Mouse (Mus musculus) midbrain, embryonic 16.5 days (tissue): ENCODE results near the gene Amph. TPM values are rescaled to one million over a fixed set of nuclear protein-coding genes. Genes with fewer than 3 reads are reported as not detected.

Experiments used
- ATAC-seq: fragments of 200-750 bp; cut with Nextera tagmentation; 2 replicates; pipeline ENCODE4 v1.8.0; 2017; ENCODE audit warnings: moderate TSS enrichment
- H3K27ac ChIP-seq: fragments of 300-500 bp; sonication (generic); 2 replicates; pipeline ENCODE4 v1.5.1; 2014; ENCODE audit warnings: mild to moderate bottlenecking, low read length, mixed read lengths
- H3K27me3 ChIP-seq: fragments of 300-500 bp; sonication (generic); 2 replicates; pipeline ENCODE4 v1.6.1; 2014; ENCODE audit warnings: low read depth, low read length, mixed read lengths; ENCODE audit not compliant: control insufficient read depth, insufficient read depth
- H3K36me3 ChIP-seq: fragments of 300-500 bp; sonication (generic); 2 replicates; pipeline ENCODE4 v1.6.1; 2014; ENCODE audit warnings: mild to moderate bottlenecking, low read length, moderate library complexity, mixed read lengths; ENCODE audit not compliant: control insufficient read depth, insufficient read depth
- H3K4me1 ChIP-seq: fragments of 300-500 bp; sonication (generic); 2 replicates; pipeline ENCODE4 v1.6.1; 2014; ENCODE audit warnings: mild to moderate bottlenecking, low read length, mixed read lengths; ENCODE audit not compliant: control insufficient read depth, insufficient read depth
- H3K4me2 ChIP-seq: fragments of 300-500 bp; sonication (generic); 2 replicates; pipeline ENCODE4 v1.6.1; 2014; ENCODE audit warnings: mild to moderate bottlenecking, low read length, mixed read lengths
- H3K4me3 ChIP-seq: fragments of 300-500 bp; sonication (generic); 2 replicates; pipeline ENCODE4 v1.5.1; 2014; ENCODE audit warnings: low read depth, mild to moderate bottlenecking, low read length, moderate library complexity, mixed read lengths
- H3K9ac ChIP-seq: fragments of 300-500 bp; sonication (generic); 2 replicates; pipeline ENCODE4 v1.6.1; 2014; ENCODE audit warnings: low read depth, low read length, mixed read lengths
- H3K9me3 ChIP-seq: fragments of 300-500 bp; sonication (generic); replicated peaks from 2 replicates; pipeline ENCODE4 v1.6.1; 2014; ENCODE audit warnings: mild to moderate bottlenecking, low read length, mixed read lengths; ENCODE audit not compliant: control insufficient read depth, poor library complexity, severe bottlenecking
- WGBS: fragments of 180-500 bp; shearing (Covaris S2); extraction: QIAGEN DNeasy Blood & Tissue Kit; methylation state at CpG from one replicate; pipeline ENCODE4 v1.1.7; 2014; 5-methylcytosine and 5-hydroxymethylcytosine counted together
- polyA plus RNA-seq: library from polyadenylated mRNA; unstranded; fragments of >200 nt; fragmentation: Nextera tagmentation; extraction: Ambion mirVana; gene quantifications from 2 replicates; pipeline ENCODE4 v1.2.1, GENCODE M21; 2015

Amph gene
- polyA plus RNA-seq, 1 experiment from 2014 or later: 67.8 TPM

DNA sequence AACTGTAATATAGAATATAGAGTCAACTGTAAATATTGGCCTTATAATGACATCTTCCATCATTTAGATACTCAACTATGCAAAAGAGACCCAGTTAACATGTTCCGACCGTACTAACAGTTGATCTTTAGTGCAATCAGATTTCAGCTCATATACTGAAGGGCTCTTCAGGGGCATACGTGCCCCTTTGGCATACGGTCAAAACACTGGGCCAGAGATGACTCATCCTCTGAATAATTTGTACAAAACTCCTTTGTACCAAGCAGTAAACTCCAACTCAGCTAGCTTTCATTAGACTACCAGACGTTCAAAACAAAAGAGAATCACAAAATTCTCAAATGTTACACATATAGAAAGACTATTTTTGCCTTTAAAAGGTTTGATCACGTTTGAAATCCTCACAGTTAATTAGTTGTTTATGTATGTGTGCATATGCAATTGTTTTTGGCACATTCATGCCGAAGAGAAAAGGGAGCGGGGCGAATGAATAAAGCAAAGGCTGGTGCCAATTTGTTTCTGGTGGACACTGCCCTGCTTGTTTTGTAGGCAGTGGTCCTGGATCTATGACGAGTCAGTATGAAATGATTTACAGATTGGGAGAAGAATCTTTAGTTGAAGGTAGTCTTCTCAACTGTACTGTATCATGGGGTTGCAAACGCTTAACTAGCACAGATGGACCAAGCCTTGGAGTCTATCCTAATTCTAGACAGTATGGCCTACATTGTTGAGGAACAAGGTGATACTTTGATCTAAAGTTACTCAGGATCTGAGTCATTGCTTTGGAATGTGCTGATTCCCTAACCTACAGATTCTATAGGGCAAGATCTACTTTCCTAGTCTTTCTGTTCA lies 8.3 kb downstream of the Amph start:
- Histone ChIP-seq H3K9me3 (no peaks in the 10 kb centered on the region), H3K9ac (no peak overlapping the region), H3K36me3 (no peaks in the 10 kb centered on the region), H3K4me1 (no peaks in the 10 kb centered on the region), H3K4me2 (no peak overlapping the region), H3K27me3 (no peaks in the 10 kb centered on the region), H3K4me3 (no peak overlapping the region), H3K27ac (no peak overlapping the region)
- ATAC-seq: no peak
- 81% methylated on average over 11 of the region's 11 CpGs for WGBS

DNA sequence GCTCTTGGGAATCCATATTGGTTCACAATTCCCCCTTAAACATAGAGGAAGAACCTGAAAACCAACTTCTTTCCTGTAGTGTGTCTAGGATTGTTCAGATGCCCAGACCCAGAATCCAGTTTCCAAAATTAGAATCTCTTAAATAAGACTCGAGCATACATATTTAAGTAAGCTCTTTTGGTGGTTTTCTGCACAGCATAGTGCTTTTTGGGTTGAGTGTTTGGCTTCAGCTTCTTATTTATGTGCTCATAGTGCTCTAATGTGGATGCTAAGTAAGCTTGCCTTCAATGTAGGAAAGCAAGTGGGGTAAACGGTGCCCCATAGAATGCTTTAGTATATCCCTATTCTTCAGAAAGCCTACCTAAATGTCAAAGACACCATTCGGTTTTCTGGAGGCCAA lies 9.0 kb downstream of the Amph start:
- Histone ChIP-seq H3K9ac (no peak overlapping the region), H3K4me1 (no peaks in the 10 kb centered on the region), H3K27ac (no peak overlapping the region), H3K36me3 (no peaks in the 10 kb centered on the region), H3K4me3 (no peak overlapping the region), H3K9me3 (no peaks in the 10 kb centered on the region), H3K27me3 (no peaks in the 10 kb centered on the region), H3K4me2 (no peak overlapping the region)
- 84% methylated on average over 3 of the region's 3 CpGs for WGBS
- no peak for ATAC-seq

DNA sequence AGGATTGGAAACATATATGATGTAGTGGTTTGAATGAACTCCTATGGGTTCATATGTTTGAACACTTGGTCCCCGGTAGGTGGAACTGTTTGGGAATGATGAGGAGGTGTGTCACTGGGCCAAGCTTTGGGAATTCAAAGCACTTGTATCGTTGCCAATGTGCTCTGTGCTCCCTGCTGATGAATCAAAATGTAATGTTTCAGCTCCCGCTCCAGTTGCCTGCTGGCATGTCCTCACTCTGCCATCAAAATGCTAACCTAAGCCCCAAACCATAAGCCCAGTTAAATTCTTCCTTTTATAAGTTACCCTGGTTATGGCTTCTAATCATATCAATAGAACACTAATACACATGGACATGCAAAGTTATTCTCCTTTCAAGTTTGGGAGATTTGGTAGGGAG lies 24.6 kb downstream of the Amph start:
- no peaks in the 10 kb centered on the region for H3K9me3 ChIP-seq
- H3K36me3 ChIP-seq: peaks cover 5% of the 10 kb centered on the region; the same call in 1 of the 2 replicates
- WGBS: 85% methylated on average over 3 of the region's 3 CpGs
- no peak for ATAC-seq
- H3K27me3 ChIP-seq: no peaks in the 10 kb centered on the region
- H3K27ac ChIP-seq: no peak overlapping the region
- no peak overlapping the region for H3K4me3 ChIP-seq
- no peaks in the 10 kb centered on the region for H3K4me1 ChIP-seq
- no peak overlapping the region for H3K4me2 ChIP-seq
- H3K9ac ChIP-seq: no peak overlapping the region

DNA sequence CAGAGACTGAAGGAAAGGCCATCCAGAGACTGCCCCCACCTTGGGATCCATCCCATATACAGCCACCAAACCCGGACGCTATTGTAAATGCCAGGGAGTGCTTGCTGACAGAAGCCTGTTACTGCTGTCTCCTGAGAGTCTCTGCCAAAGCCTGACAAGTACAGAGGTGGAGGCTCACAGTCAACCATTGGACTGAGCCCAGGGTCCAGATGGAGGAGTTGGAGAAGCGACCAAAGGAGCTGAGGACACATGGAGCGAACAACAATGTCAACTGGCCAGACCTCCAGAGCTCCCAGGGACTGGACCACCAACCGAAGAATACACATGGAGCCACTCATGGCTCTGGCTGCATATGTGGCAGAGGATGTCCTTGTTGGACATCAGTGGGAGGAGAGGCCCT lies 26.3 kb downstream of the Amph start:
- H3K4me1 ChIP-seq: no peaks in the 10 kb centered on the region
- no peak overlapping the region for H3K9ac ChIP-seq
- no peak overlapping the region for H3K4me2 ChIP-seq
- no peak overlapping the region for H3K4me3 ChIP-seq
- H3K9me3 ChIP-seq: no peaks in the 10 kb centered on the region
- no peaks in the 10 kb centered on the region for H3K27me3 ChIP-seq
- H3K27ac ChIP-seq: no peak overlapping the region
- ATAC-seq: no peak
- WGBS: 93% methylated on average over 5 of the region's 5 CpGs
- peaks cover 5% of the 10 kb centered on the region; the same call in 1 of the 2 replicates for H3K36me3 ChIP-seq

DNA sequence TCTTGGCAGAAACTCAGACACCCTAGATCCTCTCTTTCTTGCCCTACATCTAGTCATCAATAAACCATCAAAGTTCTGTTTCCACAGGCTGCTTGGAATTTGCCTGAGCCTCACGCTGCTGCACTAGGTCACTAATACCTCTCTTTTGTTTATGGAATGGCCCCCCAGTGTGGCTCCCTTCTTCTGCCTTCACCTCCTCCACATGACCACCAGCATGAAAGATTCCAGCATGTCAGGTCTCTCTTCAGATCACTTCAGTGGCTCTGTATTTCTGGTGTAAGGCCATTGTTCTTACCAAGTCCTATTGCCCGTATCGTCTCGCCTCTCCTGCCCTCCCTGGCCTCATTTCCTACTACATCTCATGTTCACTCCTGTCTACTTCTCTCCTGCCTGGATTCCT lies 39.3 kb downstream of the Amph start:
- no peak for ATAC-seq
- Histone ChIP-seq H3K4me2 (no peak overlapping the region), H3K27me3 (no peaks in the 10 kb centered on the region), H3K27ac (no peak overlapping the region), H3K36me3 (no peaks in the 10 kb centered on the region), H3K4me3 (no peak overlapping the region), H3K9ac (no peak overlapping the region), H3K9me3 (no peaks in the 10 kb centered on the region), H3K4me1 (0 out of 2 replicates have a peak, but pooled peaks cover 4% of the 10 kb centered on the region)
- WGBS: 32% methylated on average over 4 of the region's 4 CpGs

DNA sequence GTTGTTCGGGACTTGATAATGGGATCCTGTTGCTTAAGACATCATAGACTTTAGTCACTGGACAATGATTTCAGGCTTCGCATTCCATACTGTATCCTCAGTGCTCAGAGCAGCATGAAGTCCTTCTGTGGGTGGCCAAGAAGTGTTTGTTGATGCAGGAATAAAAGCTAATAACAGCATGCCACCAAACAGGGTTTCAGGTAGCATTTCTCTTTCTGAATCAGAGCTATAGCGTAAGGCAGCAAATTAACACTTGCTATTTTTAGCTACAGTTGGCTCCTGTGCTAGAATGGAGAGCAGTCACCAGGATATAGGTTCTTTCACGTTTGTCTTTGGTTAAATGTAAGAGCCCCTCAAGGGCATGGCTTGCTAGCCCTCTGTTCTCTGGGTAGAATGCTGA lies 40.3 kb downstream of the Amph start:
- Histone ChIP-seq H3K4me1 (0 out of 2 replicates have a peak, but pooled peaks cover 4% of the 10 kb centered on the region), H3K9me3 (no peaks in the 10 kb centered on the region), H3K27ac (no peak overlapping the region), H3K9ac (no peak overlapping the region), H3K4me3 (no peak overlapping the region), H3K4me2 (no peak overlapping the region), H3K36me3 (no peaks in the 10 kb centered on the region), H3K27me3 (no peaks in the 10 kb centered on the region)
- no peak for ATAC-seq
- 55% methylated on average over 4 of the region's 4 CpGs for WGBS

DNA sequence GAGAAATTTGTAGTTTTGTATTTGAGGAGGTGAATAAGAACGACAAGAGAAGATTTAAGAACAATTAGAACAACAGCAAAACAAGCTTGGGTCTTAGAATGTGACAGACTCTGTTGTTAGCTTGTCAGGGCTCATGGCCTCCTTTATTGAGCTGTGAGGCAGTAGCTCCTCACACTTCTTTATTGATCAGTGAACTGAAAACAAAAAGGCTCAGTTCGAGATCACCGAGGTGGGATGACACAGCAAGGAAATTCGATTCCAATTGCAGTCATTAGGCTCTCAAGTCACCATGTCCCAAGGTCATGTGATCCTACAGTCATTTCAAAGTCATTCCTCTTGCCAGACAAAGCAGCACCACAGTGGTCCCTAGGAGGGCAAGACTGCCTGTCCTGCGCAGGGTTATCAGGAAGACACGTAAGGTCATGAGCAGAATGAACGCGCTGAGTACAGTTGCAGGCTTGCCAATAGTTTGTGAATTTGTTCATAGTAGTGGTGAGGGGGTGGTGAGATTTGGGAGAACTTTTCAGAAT lies 41.2 kb downstream of the Amph start:
- WGBS: 43% methylated on average over 8 of the region's 8 CpGs
- ATAC-seq: no peak
- no peaks in the 10 kb centered on the region for H3K27me3 ChIP-seq
- H3K36me3 ChIP-seq: no peaks in the 10 kb centered on the region
- H3K4me1 ChIP-seq: 0 out of 2 replicates have a peak, but pooled peaks cover 4% of the 10 kb centered on the region
- H3K9me3 ChIP-seq: no peaks in the 10 kb centered on the region
- H3K4me3 ChIP-seq: no peak overlapping the region
- no peak overlapping the region for H3K9ac ChIP-seq
- H3K4me2 ChIP-seq: no peak overlapping the region
- no peak overlapping the region for H3K27ac ChIP-seq

DNA sequence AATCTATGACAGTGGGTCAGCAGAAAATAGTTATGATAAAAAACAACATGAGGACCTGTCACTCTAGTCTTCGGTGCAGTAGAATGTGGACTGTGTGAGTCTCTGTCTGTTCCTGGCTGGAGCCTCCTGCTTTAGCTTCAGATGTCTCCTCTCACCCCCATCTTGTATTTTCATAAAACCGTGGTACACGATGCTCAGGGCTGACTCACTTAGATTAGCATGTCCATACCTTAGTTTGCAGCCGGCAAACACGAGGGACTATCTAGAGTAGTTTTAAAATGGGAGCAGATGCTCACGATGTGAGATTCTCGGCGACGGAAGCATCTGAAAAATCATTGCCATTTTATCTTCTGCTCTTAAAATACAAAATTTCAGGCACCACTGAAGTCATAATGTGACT lies 54.5 kb downstream of the Amph start:
- ATAC-seq: no peak

DNA sequence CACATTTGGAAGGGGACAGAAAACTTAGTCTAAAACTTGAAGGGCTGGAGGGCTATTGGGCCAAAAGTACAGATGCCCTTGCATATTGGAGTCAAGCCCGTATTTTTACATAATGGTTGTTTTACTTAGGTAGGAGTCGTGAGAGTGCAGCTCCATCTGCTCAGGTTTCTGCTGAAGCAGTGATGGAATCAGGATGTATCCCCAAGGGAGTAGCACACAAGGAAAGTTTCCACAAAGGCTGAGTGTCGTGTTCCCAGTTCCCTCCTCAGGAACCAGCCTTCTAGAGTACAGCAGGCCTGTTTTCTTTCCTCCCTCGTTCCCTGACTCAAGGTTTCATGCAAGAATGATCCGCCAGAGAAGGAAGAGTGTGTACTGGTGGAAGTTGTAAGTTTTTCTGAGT lies 56.4 kb downstream of the Amph start:
- no peak overlapping the region for H3K9ac ChIP-seq
- no peak for ATAC-seq
- H3K4me3 ChIP-seq: no peak overlapping the region
- H3K4me1 ChIP-seq: no peaks in the 10 kb centered on the region
- H3K27me3 ChIP-seq: no peaks in the 10 kb centered on the region
- H3K36me3 ChIP-seq: no peaks in the 10 kb centered on the region
- 86% methylated on average over 5 of the region's 5 CpGs for WGBS
- H3K4me2 ChIP-seq: no peak overlapping the region
- H3K27ac ChIP-seq: no peak overlapping the region
- no peaks in the 10 kb centered on the region for H3K9me3 ChIP-seq

More for the DNA sequence above, 54.5 kb downstream of the Amph start:
- 94% methylated on average over 9 of the region's 9 CpGs for WGBS
- no peak overlapping the region for H3K27ac ChIP-seq
- no peak overlapping the region for H3K9ac ChIP-seq
- H3K4me3 ChIP-seq: no peak overlapping the region
- no peaks in the 10 kb centered on the region for H3K36me3 ChIP-seq
- no peaks in the 10 kb centered on the region for H3K9me3 ChIP-seq
- no peaks in the 10 kb centered on the region for H3K27me3 ChIP-seq
- H3K4me1 ChIP-seq: no peaks in the 10 kb centered on the region
- no peak overlapping the region for H3K4me2 ChIP-seq
